Mouse (Mus musculus) lung, embryonic 16.5 days (tissue): ENCODE results near the gene Txlnb. TPM values are rescaled to one million over a fixed set of nuclear protein-coding genes. Genes with fewer than 3 reads are reported as not detected.
"Not testable (repeated sequence)": the region's sequence is repeated elsewhere in the genome, so short reads cannot be mapped to it uniquely, and the experiment has no call there.

Experiments used
- ATAC-seq: fragments of 200-750 bp; cut with Nextera tagmentation; 2 replicates; pipeline ENCODE4 v1.8.0; 2017; ENCODE audit warnings: low read depth, mild to moderate bottlenecking, moderate library complexity
- H3K27ac ChIP-seq: fragments of 300-500 bp; sonication (generic); 2 replicates; pipeline ENCODE4 v1.5.1; 2014; ENCODE audit warnings: mild to moderate bottlenecking, control low read depth, low read length
- H3K27me3 ChIP-seq: fragments of 300-500 bp; sonication (generic); 2 replicates; pipeline ENCODE4 v1.6.1; 2014; ENCODE audit warnings: low read depth, low read length, mixed read lengths; ENCODE audit not compliant: control insufficient read depth, insufficient read depth
- H3K36me3 ChIP-seq: fragments of 300-500 bp; sonication (generic); 2 replicates; pipeline ENCODE4 v1.6.1; 2014; ENCODE audit warnings: low read length; ENCODE audit not compliant: control insufficient read depth, insufficient read depth
- H3K4me1 ChIP-seq: fragments of 300-500 bp; sonication (generic); replicated peaks from 2 replicates; pipeline ENCODE4 v1.6.1; 2014; ENCODE audit warnings: low read length, mixed read lengths; ENCODE audit not compliant: control insufficient read depth, insufficient read depth
- H3K4me2 ChIP-seq: fragments of 300-500 bp; sonication (generic); 2 replicates; pipeline ENCODE4 v1.6.1; 2014; ENCODE audit warnings: low read depth, low read length, control low read depth
- H3K4me3 ChIP-seq: fragments of 300-500 bp; sonication (generic); 2 replicates; pipeline ENCODE4 v1.5.1; 2014; ENCODE audit warnings: mild to moderate bottlenecking, low read length, control low read depth
- H3K9ac ChIP-seq: fragments of 300-500 bp; sonication (generic); 2 replicates; pipeline ENCODE4 v1.6.1; 2014; ENCODE audit warnings: low read length, control low read depth
- H3K9me3 ChIP-seq: fragments of 300-500 bp; sonication (generic); 2 replicates; pipeline ENCODE4 v1.6.1; 2016; ENCODE audit warnings: low read length; ENCODE audit not compliant: control insufficient read depth
- WGBS: fragments of 180-500 bp; shearing (Covaris S2); extraction: QIAGEN DNeasy Blood & Tissue Kit; methylation state at CpG from one replicate; pipeline ENCODE4 v1.1.7; 2014; 5-methylcytosine and 5-hydroxymethylcytosine counted together
- polyA plus RNA-seq: library from polyadenylated mRNA; unstranded; fragments of >200 nt; fragmentation: Nextera tagmentation; extraction: Ambion mirVana; gene quantifications from 2 replicates; pipeline ENCODE4 v1.2.1, GENCODE M21; 2015

Gene Txlnb
- polyA plus RNA-seq, 1 experiment from 2014 or later, result 1.4 TPM

DNA sequence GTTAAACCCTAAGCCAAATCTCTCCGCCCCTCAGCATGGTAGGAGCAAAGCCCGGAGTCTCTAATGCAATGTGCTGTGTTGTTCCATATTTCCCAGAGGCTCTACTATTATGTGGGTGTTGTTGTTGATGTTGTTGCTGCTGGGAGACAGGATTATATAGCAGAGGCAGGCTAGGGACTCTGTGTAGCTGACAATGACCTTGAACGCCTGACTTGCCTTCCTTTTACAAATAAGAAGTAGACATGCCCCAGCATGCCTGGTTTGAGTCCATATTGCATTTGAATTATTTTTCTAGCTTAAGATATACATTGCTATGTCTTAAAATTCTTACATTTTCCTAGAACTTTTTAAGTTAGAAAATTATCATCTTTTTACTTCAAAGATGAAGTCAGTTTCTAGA lies 1.7 kb downstream of the Txlnb start:
- no peak for ATAC-seq
- no peak overlapping the region for H3K4me3 ChIP-seq
- H3K4me2 ChIP-seq, result no peak overlapping the region
- H3K36me3 ChIP-seq, result no peaks in the 10 kb centered on the region
- no peak overlapping the region for H3K9ac ChIP-seq
- no peaks in the 10 kb centered on the region for H3K9me3 ChIP-seq
- H3K4me1 ChIP-seq, result peaks cover 2% of the 10 kb centered on the region; the same call in 1 of the 2 replicates
- no peaks in the 10 kb centered on the region for H3K27me3 ChIP-seq
- no peak overlapping the region for H3K27ac ChIP-seq
- WGBS, result 72% methylated on average over 3 of the region's 3 CpGs

GRCm38 (mm10) chr10:17801788-17802187 lies 5.8 kb downstream of the Txlnb start:
- Histone ChIP-seq H3K9me3 (no peaks in the 10 kb centered on the region), H3K4me1 (0 out of 2 replicates have a peak, but pooled peaks cover 2% of the 10 kb centered on the region), H3K4me3 (no peak overlapping the region), H3K36me3 (no peaks in the 10 kb centered on the region), H3K27ac (no peak overlapping the region), H3K27me3 (no peaks in the 10 kb centered on the region), H3K4me2 (no peak overlapping the region), H3K9ac (no peak overlapping the region)
- 74% methylated on average over 2 of the region's 2 CpGs for WGBS
- ATAC-seq, result no peak

- whole genome bisulfite sequencing, result 100% methylated on average over 1 of the region's 1 CpGs
- Histone ChIP-seq H3K9ac (no peak overlapping the region), H3K4me3 (no peak overlapping the region), H3K9me3 (no peaks in the 10 kb centered on the region), H3K36me3 (no peaks in the 10 kb centered on the region), H3K4me2 (no peak overlapping the region), H3K4me1 (no peaks in the 10 kb centered on the region), H3K27me3 (no peaks in the 10 kb centered on the region), H3K27ac (no peak overlapping the region)
- ATAC-seq, result no peak
These were observed 12.5 kb downstream of the Txlnb start for GRCm38 (mm10) chr10:17808526-17808925.

GRCm38 (mm10) chr10:17815052-17815451 lies 19.0 kb downstream of the Txlnb start:
- Histone ChIP-seq H3K27me3 (no peaks in the 10 kb centered on the region), H3K9ac (no peak overlapping the region), H3K36me3 (no peaks in the 10 kb centered on the region), H3K27ac (no peak overlapping the region), H3K4me2 (no peak overlapping the region), H3K4me3 (no peak overlapping the region), H3K4me1 (no peaks in the 10 kb centered on the region), H3K9me3 (no peaks in the 10 kb centered on the region)
- WGBS, result 72% methylated on average over 11 of the region's 11 CpGs
- ATAC-seq, result no peak

GRCm38 (mm10) chr10:17820422-17820821 lies 24.4 kb downstream of the Txlnb start:
- 92% methylated on average over 7 of the region's 7 CpGs for WGBS
- H3K27ac ChIP-seq, H3K36me3 ChIP-seq: not testable (repeated sequence)

DNA sequence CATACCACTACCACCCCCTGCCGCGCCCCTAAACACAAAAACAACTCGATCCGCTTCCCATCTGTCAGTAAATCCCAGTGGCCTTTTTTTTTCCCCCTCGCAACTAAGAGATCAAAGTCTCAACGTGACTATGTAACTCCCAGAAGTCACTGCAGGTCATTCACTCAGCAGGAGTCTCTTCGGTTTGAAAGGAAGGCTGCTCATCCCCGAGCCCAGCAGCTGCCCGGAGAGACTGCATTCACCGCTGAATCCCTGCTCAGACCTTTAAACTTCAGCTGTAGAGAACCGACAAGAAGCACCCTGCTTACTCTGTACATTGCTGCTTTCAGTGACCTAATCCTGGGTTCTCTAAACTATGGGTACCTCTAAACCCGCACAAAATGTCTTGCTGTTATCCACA lies 31.4 kb downstream of the Txlnb start:
- Histone ChIP-seq H3K4me3 (peak overlapping the region; percentile 12), H3K27me3 (no peaks in the 10 kb centered on the region), H3K36me3 (no peaks in the 10 kb centered on the region), H3K4me2 (peak overlapping the region; percentile 40), H3K9me3 (no peaks in the 10 kb centered on the region), H3K4me1 (0 out of 2 replicates have a peak, but pooled peaks cover 3% of the 10 kb centered on the region), H3K27ac (no peak overlapping the region), H3K9ac (peak overlapping the region; percentile 46; the same call in 1 of the 2 replicates)
- ATAC-seq, result no peak
- 7% methylated on average over 12 of the region's 12 CpGs for WGBS

More at GRCm38 (mm10) chr10:17820422-17820821, 24.4 kb downstream of the Txlnb start:
- not testable (repeated sequence) for H3K27me3 ChIP-seq, H3K4me3 ChIP-seq, H3K9ac ChIP-seq, H3K4me1 ChIP-seq, H3K4me2 ChIP-seq, ATAC-seq, H3K9me3 ChIP-seq

DNA sequence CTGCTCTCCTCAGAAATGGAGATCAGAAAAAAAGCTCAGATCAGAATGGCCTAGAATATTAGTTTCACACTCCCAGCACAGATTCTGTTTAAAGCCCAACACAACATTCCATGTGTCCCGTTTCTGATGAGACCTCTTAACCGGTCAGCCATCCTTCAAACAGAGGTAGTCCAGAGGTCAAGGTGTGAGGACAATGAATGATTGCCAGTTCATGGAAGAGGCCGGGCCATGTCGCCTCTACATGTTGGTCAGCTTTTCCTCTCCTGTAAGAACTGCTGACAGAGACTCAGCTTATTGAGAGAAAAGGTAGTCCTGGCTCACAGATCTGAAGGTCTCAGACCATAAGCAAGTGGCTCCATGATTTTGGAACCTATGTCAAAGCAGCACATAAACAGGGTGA lies 33.2 kb downstream of the Txlnb start:
- no peak for ATAC-seq
- 57% methylated on average over 4 of the region's 4 CpGs for WGBS
- no peaks in the 10 kb centered on the region for H3K36me3 ChIP-seq
- H3K27me3 ChIP-seq, result no peaks in the 10 kb centered on the region
- H3K4me1 ChIP-seq, result 0 out of 2 replicates have a peak, but pooled peaks cover 3% of the 10 kb centered on the region
- H3K9ac ChIP-seq, result no peak overlapping the region
- H3K4me2 ChIP-seq, result no peak overlapping the region
- no peaks in the 10 kb centered on the region for H3K9me3 ChIP-seq
- no peak overlapping the region for H3K4me3 ChIP-seq
- no peak overlapping the region for H3K27ac ChIP-seq

DNA sequence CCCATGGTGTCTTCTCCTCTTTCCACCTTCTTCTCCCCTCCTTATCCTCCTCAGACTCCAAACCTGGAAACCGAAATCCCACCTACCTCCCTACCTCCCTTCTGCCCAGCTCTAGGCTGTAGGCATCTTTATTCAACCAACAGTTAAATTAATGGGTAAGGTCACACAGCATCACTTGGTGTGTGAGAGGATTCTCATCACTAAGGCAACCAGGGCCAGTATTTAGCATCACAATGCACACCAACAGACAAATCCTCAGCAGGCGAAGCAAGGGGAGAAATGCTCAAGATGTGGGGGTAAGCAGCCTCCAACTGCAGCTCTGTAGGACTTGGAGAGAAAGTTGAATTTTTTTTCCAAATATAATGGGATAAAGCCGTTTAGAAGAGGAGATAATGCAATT lies 35.0 kb downstream of the Txlnb start:
- Histone ChIP-seq H3K27me3 (no peaks in the 10 kb centered on the region), H3K27ac (no peak overlapping the region), H3K36me3 (no peaks in the 10 kb centered on the region), H3K9ac (no peak overlapping the region), H3K4me3 (no peak overlapping the region), H3K9me3 (no peaks in the 10 kb centered on the region), H3K4me2 (no peak overlapping the region), H3K4me1 (0 out of 2 replicates have a peak, but pooled peaks cover 3% of the 10 kb centered on the region)
- no peak for ATAC-seq
- WGBS, result 64% methylated on average over 3 of the region's 3 CpGs

DNA sequence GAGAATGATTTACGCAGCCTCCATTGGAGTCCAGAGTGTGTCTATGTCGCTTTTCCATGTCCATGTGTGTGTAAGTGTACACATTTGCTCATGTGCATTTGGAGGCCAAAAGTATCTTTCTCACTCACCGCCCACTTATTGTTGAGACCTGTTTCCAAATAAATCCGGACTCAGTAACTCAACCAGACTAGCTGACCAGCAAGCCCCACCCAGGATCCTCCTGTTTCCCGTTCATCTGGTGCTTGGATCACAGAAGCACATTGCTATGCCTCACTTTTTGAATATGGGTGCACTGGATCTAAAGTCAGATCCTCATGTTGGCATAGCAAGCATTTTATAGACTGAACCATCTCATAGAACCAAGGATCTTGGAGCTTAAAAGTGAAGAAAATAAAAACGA lies 39.0 kb downstream of the Txlnb start:
- Histone ChIP-seq H3K27ac (no peak overlapping the region), H3K4me3 (no peak overlapping the region), H3K9me3 (no peaks in the 10 kb centered on the region), H3K9ac (no peak overlapping the region), H3K36me3 (no peaks in the 10 kb centered on the region), H3K4me2 (no peak overlapping the region), H3K27me3 (no peaks in the 10 kb centered on the region), H3K4me1 (no peaks in the 10 kb centered on the region)
- WGBS, result 73% methylated on average over 6 of the region's 6 CpGs
- ATAC-seq, result no peak

DNA sequence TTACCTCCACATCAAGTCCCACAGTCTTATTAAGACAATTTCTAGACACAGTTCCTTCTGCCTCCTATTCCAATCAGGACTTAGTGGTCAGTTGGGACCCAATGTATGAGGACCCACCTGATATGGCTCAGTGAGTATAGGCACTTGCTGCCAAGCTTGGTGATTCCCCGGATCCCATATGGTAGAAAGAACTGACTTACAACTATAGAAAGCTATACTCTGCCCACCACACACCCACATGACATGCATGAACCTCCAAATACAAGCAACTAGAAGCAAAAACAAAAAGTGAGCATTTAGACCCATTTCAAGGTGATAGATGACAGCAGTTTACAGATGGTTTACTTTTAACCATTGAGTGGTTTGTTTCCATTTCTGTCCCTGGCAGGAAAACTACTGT lies 40.2 kb downstream of the Txlnb start:
- ATAC-seq, result no peak
- Histone ChIP-seq H3K27me3 (no peaks in the 10 kb centered on the region), H3K36me3 (no peaks in the 10 kb centered on the region), H3K4me3 (no peak overlapping the region), H3K4me2 (no peak overlapping the region), H3K27ac (no peak overlapping the region), H3K4me1 (no peaks in the 10 kb centered on the region), H3K9ac (no peak overlapping the region), H3K9me3 (no peaks in the 10 kb centered on the region)
- WGBS, result 100% methylated on average over 1 of the region's 1 CpGs
